Mouse (Mus musculus) E14TG2a.4 (cell line): ENCODE results near the gene Gm10112.

Source experiments
- CTCF ChIP-seq: conservative IDR thresholded peaks from 2 replicates; pipeline ENCODE4 v1.5.1; 2014; ENCODE audit warnings: low read length
- POU5F1 ChIP-seq: IDR thresholded peaks from 2 replicates; pipeline ENCODE4 v1.6.1; 2014; ENCODE audit warnings: low read length, borderline replicate concordance

DNA sequence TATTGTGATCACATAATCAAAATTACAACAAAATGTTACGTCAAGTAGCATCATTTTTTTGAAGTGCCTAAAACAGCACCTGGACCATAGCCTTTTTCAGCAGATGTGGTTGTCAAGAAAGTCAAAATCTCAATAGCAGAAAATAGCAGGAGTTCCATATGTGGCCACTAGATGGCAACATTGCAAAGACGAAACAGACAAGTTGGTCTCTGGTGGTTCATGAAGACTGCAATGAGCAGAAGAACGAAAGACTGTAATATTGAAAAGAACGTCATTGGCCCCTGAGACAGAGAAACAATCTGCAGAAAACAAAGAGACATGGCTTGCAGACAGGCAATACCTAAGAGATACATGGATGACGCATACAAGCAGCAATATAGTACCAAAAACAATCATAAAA is 42.1 kb downstream of the Gm10112 start:
- TF ChIP-seq CTCF (peak; percentile 66), POU5F1 (no peak)
